Mouse (Mus musculus): ENCODE measurements around the gene Lat2.

- TF ChIP-seq POLR2A (IDR thresholded peaks at IDR 0.05; ENCODE audit: borderline replicate concordance, low read depth, low read length): no peak
- no peak for TF ChIP-seq CTCF (IDR thresholded peaks at IDR 0.05; ENCODE audit: low read depth, low read length)
These were observed 21.7 kb downstream of the Lat2 start for GRCm38 (mm10) chr5:134593093-134593492.

All from bone marrow macrophage, adult 2 months (primary cell).